Mouse (Mus musculus): ENCODE measurements at regions not wholly inside any gene's neighbourhood (a gene's known extent, or its start where the extent isn't known, plus 50 kb on each side); places are given as distances from the start of the nearest gene placed in this dataset.

GRCm38 (mm10) chr6:99813102-99813501, 86.9 kb upstream of the Prok2 start:
- TF ChIP-seq POLR2A (IDR thresholded peaks at IDR 0.05; ENCODE audit: control insufficient read depth in 1 of 2, insufficient read depth in 1 of 2, low read depth in 1 of 2, low read length in 2 of 2, poor library complexity in 1 of 2), result no peak
- no peak for TF ChIP-seq MAX (IDR thresholded peaks at IDR 0.05; ENCODE audit: low read length)
- TF ChIP-seq CTCF (IDR thresholded peaks at IDR 0.05 in 2 of 3, conservative IDR thresholded peaks at IDR 0.05 in 1 of 3; ENCODE audit: control insufficient read depth in 1 of 3, insufficient read depth in 1 of 3, low read depth in 2 of 3, low read length in 3 of 3, poor library complexity in 1 of 3, severe bottlenecking in 1 of 3), result no peak
- TF ChIP-seq RAD21 (IDR thresholded peaks at IDR 0.05; ENCODE audit: low read depth, low read length), result no peak
- TF ChIP-seq MAFK (IDR thresholded peaks at IDR 0.05; ENCODE audit: borderline replicate concordance, low read depth, low read length), result no peak
- no peak for TF ChIP-seq GABPA (IDR thresholded peaks at IDR 0.05; ENCODE audit: low read depth, low read length)
- TF ChIP-seq BHLHE40 (IDR thresholded peaks at IDR 0.05; ENCODE audit: borderline replicate concordance, low read depth, low read length), result no peak
- no peak for TF ChIP-seq SIN3A (IDR thresholded peaks at IDR 0.05; ENCODE audit: low read length)
- TF ChIP-seq TAL1 (IDR thresholded peaks at IDR 0.05; ENCODE audit: low read length), result no peak
- TF ChIP-seq HCFC1 (IDR thresholded peaks at IDR 0.05; ENCODE audit: low read depth, low read length), result no peak
- TF ChIP-seq EP300 (IDR thresholded peaks at IDR 0.05; ENCODE audit: low read depth in 1 of 2, low read length in 2 of 2), result no peak
- TF ChIP-seq MAZ (IDR thresholded peaks at IDR 0.05; ENCODE audit: low read depth, low read length), result no peak
- no peak for TF ChIP-seq NRF1 (IDR thresholded peaks at IDR 0.05; ENCODE audit: insufficient read depth, low read depth, low read length, poor library complexity, severe bottlenecking)

Data from MEL (cell line).